Mouse (Mus musculus): ENCODE measurements around the gene Cldn13. TPM values are rescaled to one million over a fixed set of nuclear protein-coding genes. Genes with fewer than 3 reads are reported as not detected.
A peak's percentile ranks its signal among the peaks of the same experiment; 100 is the strongest.

Gene Cldn13
- polyA plus RNA-seq, 1 experiment from 2014 or later, result 0.22 TPM

DNA sequence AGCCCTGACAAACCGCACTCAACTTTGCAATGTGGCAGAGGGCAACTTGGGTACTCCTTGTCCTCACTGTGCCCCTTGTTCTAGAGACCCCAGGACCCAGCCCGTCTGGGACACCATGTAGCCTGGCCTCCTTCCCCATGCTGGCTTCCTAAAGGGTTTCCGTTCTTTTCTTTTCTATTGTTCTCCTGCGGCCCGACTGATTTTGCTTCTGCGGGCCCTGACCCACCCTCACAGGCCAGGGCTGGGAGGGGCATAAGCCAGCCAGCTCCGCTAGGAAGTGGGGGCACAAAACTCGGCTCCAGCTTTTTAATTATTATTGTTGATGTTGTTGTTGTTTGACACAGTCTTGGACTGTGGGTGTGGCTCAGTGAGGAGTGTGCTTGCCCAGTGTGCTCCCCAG is 23.8 kb downstream of the Cldn13 start:
- Histone ChIP-seq H3K9me3 (replicated peaks; ENCODE audit: control insufficient read depth, low read length) (no peaks in the 10 kb centered on the region), H3K4me2 (ENCODE audit: low read length) (no peak overlapping the region), H3K9ac (ENCODE audit: low read length) (no peak overlapping the region), H3K27me3 (replicated peaks; ENCODE audit: control insufficient read depth, insufficient read depth, low read length) (no peaks in the 10 kb centered on the region), H3K36me3 (ENCODE audit: control insufficient read depth, insufficient read depth, low read length) (no peaks in the 10 kb centered on the region), H3K4me1 (ENCODE audit: control insufficient read depth, insufficient read depth, low read length) (no peaks in the 10 kb centered on the region), H3K27ac (ENCODE audit: low read depth, low read length) (no peak overlapping the region), H3K4me3 (ENCODE audit: low read depth, low read length) (no peak overlapping the region)
- ATAC-seq (no peak), DNase-seq (ENCODE audit: low spot score) (no peak)
- 58% methylated on average over 8 of the region's 8 CpGs for WGBS

DNA sequence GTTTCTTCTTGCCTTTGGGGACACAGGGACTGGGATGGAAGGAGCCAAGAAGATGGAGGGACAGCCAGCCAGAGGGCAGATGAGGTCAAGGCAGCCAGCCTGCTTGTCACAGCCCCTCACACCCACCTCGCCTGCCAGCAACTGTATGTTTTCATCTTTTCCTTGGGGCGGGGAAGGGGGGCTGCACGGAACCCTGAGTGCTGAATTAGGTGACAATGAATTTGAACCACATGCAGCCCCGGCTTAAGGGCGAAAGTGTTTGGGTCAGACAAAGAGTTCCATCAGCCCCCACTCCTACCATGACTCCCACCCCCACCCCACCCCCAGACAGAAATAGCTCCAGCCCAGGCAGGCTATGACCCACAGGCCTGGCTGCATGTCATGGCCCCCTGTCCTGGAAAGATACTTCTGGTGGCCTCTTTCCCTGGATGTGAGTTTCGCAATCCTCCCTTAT is 24.7 kb downstream of the Cldn13 start:
- Histone ChIP-seq H3K9me3 (replicated peaks; ENCODE audit: control insufficient read depth, low read length) (no peaks in the 10 kb centered on the region), H3K4me1 (ENCODE audit: control insufficient read depth, insufficient read depth, low read length) (no peaks in the 10 kb centered on the region), H3K27ac (ENCODE audit: low read depth, low read length) (no peak overlapping the region), H3K9ac (ENCODE audit: low read length) (no peak overlapping the region), H3K4me3 (ENCODE audit: low read depth, low read length) (no peak overlapping the region), H3K27me3 (replicated peaks; ENCODE audit: control insufficient read depth, insufficient read depth, low read length) (no peaks in the 10 kb centered on the region), H3K4me2 (ENCODE audit: low read length) (no peak overlapping the region), H3K36me3 (ENCODE audit: control insufficient read depth, insufficient read depth, low read length) (no peaks in the 10 kb centered on the region)
- no peak for DNase-seq (ENCODE audit: low spot score)
- no peak for ATAC-seq
- WGBS, result 90% methylated on average over 6 of the region's 6 CpGs

DNA sequence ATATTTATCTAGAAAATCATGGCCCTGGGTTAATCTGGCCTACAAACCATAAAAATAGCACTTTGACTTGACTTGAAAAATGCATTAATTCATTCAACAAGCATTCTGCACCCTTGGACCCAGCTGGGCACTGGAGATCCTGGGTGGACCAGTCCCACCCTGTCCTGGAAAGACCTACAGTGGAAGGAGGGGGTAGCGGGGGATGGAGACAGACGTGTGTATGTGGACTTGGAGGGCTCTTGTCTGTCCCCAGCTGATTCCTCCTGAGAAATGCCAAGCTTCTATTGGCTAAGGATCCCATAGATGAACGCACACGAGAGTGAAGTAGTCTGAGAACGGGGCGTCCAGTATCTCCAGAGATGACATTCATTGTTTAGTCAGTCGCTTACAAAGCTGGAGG is 26.8 kb downstream of the Cldn13 start:
- H3K4me1 ChIP-seq (ENCODE audit: control insufficient read depth, insufficient read depth, low read length), result no peaks in the 10 kb centered on the region
- no peak overlapping the region for H3K4me3 ChIP-seq (ENCODE audit: low read depth, low read length)
- no peaks in the 10 kb centered on the region for H3K9me3 ChIP-seq (replicated peaks; ENCODE audit: control insufficient read depth, low read length)
- H3K27me3 ChIP-seq (replicated peaks; ENCODE audit: control insufficient read depth, insufficient read depth, low read length), result no peaks in the 10 kb centered on the region
- H3K36me3 ChIP-seq (ENCODE audit: control insufficient read depth, insufficient read depth, low read length), result no peaks in the 10 kb centered on the region
- no peak overlapping the region for H3K4me2 ChIP-seq (ENCODE audit: low read length)
- ATAC-seq (no peak), DNase-seq (ENCODE audit: low spot score) (no peak)
- 84% methylated on average over 7 of the region's 7 CpGs for WGBS
- H3K27ac ChIP-seq (ENCODE audit: low read depth, low read length), result no peak overlapping the region
- H3K9ac ChIP-seq (ENCODE audit: low read length), result no peak overlapping the region

DNA sequence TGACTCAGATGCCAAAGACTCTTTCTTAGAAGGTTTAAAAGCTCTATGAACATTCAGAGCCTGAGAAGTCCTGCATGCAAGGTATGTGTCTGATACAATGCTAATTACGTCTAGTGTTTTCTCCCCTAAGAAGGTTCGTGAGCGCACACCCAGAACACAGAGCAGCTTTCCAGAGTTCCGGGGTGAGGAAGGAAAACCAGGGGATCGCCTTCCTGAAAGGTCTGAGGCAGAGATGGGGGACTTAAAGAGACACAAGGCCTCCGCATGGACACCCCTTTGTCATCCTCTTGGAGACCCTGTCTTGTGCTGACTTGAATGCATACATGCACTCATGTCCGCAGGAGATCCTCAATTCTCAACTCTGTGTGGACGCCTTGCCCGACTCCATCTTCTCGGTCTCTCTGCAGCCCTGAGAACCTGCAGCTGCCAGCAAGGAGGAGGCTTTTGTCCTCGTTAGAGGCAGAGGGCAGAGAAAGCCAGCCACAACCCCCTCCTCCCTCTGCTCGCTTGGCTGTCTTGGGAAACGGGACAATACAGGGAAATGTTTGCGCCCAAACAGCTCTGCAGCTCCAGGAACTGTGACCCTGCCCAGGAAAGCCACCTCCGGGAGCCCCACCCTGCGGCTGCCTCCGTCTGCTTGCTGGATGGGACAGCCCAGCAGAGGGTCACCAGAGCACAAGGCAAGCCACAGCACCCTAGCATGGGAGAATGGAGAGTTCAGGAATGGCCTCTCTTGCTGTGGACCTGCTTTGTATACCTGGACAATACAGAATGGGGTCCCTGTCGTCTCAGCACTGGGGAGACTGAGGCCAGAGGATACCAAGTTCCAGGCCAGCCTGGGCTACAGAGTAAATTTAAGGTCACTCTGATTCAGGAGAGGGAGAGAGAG is 27.6 kb downstream of the Cldn13 start:
- Histone ChIP-seq H3K9me3 (replicated peaks; ENCODE audit: control insufficient read depth, low read length) (no peaks in the 10 kb centered on the region), H3K27me3 (replicated peaks; ENCODE audit: control insufficient read depth, insufficient read depth, low read length) (no peaks in the 10 kb centered on the region), H3K4me2 (ENCODE audit: low read length) (no peak overlapping the region), H3K27ac (ENCODE audit: low read depth, low read length) (peak overlapping the region; percentile 39; the same call in 1 of the 2 replicates), H3K4me1 (ENCODE audit: control insufficient read depth, insufficient read depth, low read length) (no peaks in the 10 kb centered on the region), H3K4me3 (ENCODE audit: low read depth, low read length) (no peak overlapping the region), H3K36me3 (ENCODE audit: control insufficient read depth, insufficient read depth, low read length) (no peaks in the 10 kb centered on the region), H3K9ac (ENCODE audit: low read length) (no peak overlapping the region)
- ATAC-seq, result no peak
- WGBS, result 50% methylated on average over 18 of the region's 18 CpGs
- no peak for DNase-seq (ENCODE audit: low spot score)

DNA sequence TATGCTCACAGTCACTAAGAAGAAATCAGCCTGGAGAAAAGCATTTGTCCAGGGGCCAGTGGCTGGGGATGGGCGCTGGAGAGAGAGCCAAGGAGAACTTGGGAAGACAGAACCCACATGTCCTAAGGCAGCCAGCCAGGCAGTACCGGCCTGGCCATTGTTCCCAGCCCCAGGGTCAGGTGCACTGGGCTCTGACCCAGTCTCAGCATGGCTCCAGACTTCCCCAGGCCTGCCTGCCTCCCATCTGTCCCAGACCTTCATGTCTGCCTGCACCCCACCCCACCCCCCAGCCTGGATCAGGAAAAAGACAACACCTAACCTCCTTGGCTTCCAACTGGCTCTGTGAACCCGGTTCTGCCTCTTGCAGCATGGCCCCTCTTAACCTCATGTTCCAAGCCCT is 32.2 kb downstream of the Cldn13 start:
- H3K4me1 ChIP-seq (ENCODE audit: control insufficient read depth, insufficient read depth, low read length), result no peaks in the 10 kb centered on the region
- ATAC-seq, result no peak
- H3K9me3 ChIP-seq (replicated peaks; ENCODE audit: control insufficient read depth, low read length), result no peaks in the 10 kb centered on the region
- no peak overlapping the region for H3K27ac ChIP-seq (ENCODE audit: low read depth, low read length)
- no peak overlapping the region for H3K9ac ChIP-seq (ENCODE audit: low read length)
- no peaks in the 10 kb centered on the region for H3K36me3 ChIP-seq (ENCODE audit: control insufficient read depth, insufficient read depth, low read length)
- no peak overlapping the region for H3K4me2 ChIP-seq (ENCODE audit: low read length)
- WGBS, result 69% methylated on average over 3 of the region's 3 CpGs
- H3K27me3 ChIP-seq (replicated peaks; ENCODE audit: control insufficient read depth, insufficient read depth, low read length), result no peaks in the 10 kb centered on the region
- no peak overlapping the region for H3K4me3 ChIP-seq (ENCODE audit: low read depth, low read length)
- DNase-seq (ENCODE audit: low spot score), result no peak

DNA sequence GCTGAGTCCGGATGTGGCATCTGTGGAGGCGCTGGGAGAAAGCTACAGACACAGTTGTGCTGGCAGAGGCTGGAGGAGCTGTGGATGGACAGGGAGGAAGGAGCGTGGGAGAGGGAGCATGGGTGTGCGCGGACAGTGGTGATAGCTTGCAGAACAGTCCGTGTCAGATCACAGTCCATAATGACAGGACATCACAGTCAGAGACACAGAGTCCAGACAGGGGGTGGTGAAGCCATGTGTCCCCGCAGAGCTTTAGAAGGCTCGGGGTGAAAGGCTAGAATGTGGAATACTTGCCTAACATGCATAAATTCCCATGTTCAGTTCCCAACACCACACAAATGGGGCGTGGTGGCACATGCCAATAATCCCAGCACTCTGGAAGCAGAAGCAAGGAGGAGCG is 38.5 kb downstream of the Cldn13 start:
- no peak overlapping the region for H3K4me2 ChIP-seq (ENCODE audit: low read length)
- H3K9me3 ChIP-seq (replicated peaks; ENCODE audit: control insufficient read depth, low read length), result no peaks in the 10 kb centered on the region
- no peak overlapping the region for H3K9ac ChIP-seq (ENCODE audit: low read length)
- no peak overlapping the region for H3K4me3 ChIP-seq (ENCODE audit: low read depth, low read length)
- no peaks in the 10 kb centered on the region for H3K36me3 ChIP-seq (ENCODE audit: control insufficient read depth, insufficient read depth, low read length)
- no peak overlapping the region for H3K27ac ChIP-seq (ENCODE audit: low read depth, low read length)
- no peaks in the 10 kb centered on the region for H3K27me3 ChIP-seq (replicated peaks; ENCODE audit: control insufficient read depth, insufficient read depth, low read length)
- ATAC-seq, result no peak
- WGBS, result 80% methylated on average over 10 of the region's 10 CpGs
- H3K4me1 ChIP-seq (ENCODE audit: control insufficient read depth, insufficient read depth, low read length), result no peaks in the 10 kb centered on the region
- DNase-seq (ENCODE audit: low spot score), result no peak

DNA sequence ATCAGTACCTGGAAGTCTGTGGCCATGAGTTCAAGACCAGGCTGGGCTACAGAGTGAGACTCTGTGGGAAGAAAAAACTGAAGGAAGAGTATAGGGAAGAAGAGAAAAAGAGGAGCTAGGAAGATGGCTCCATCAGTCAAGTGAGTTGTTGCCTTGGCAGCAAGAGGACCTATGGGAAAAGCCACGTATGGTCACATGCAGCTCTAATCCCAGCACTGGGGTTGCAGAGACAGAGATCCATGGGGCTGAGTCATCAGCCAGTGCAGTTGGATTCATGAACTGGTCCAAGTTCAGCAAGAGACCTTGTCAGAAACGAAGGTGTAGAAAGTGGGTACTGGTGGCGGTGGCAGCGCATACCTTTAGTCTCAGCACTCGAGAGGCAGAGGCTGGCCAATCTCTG is 40.1 kb downstream of the Cldn13 start:
- H3K4me3 ChIP-seq (ENCODE audit: low read depth, low read length), result no peak overlapping the region
- 92% methylated on average over 5 of the region's 5 CpGs for WGBS

DNA sequence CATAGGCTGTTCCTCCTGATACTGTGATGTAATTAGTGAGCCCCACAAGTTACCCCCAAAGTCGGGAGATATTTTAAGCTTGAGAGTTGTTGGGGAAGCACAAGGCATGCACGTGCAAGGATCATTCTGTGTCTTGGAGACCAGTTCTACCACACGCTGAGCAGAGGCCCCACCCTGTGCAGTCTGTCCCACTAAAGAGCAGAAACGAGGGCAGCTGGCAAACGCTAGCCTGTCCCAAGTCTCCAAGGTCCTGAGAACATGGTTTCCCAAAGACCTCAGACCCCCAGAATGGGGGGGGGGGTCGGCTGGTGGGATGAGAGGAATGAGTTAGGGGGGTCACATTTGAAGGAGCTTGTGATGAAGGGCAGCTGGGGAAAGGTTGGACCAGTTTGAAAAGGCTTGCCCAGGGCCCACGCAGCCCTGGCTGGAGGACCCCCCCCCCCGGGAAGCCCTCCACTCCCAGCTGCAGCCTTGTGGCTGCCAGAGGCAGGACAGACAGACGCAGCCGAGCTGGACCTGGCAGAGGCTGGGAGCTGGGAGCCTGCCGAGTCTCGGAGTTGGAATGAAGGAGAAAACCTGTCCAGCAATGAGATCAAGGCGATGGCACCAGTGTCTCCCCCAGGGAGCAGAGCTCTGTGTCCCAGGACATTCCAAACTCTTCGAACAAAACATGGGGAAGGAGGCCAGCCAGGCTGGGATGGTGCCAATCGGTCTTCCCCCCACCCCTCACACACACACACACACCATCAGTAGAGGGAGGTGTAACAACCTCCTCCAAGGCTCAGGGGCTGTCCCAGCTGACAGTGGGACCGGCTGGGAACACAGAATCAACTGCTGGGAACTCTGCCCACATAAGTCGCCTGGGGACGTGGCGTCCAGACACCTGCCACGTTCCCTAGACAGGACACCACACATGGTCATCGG is 41.1 kb downstream of the Cldn13 start:
- no peaks in the 10 kb centered on the region for H3K27me3 ChIP-seq (replicated peaks; ENCODE audit: control insufficient read depth, insufficient read depth, low read length)
- 62% methylated on average over 21 of the region's 21 CpGs for WGBS
- no peak for ATAC-seq

More for the DNA sequence above, 40.1 kb downstream of the Cldn13 start:
- ATAC-seq (no peak), DNase-seq (ENCODE audit: low spot score) (no peak)
- H3K4me1 ChIP-seq (ENCODE audit: control insufficient read depth, insufficient read depth, low read length), result no peaks in the 10 kb centered on the region
- H3K9ac ChIP-seq (ENCODE audit: low read length), result no peak overlapping the region
- no peak overlapping the region for H3K27ac ChIP-seq (ENCODE audit: low read depth, low read length)
- H3K4me2 ChIP-seq (ENCODE audit: low read length), result no peak overlapping the region
- H3K9me3 ChIP-seq (replicated peaks; ENCODE audit: control insufficient read depth, low read length), result no peaks in the 10 kb centered on the region
- H3K27me3 ChIP-seq (replicated peaks; ENCODE audit: control insufficient read depth, insufficient read depth, low read length), result no peaks in the 10 kb centered on the region
- H3K36me3 ChIP-seq (ENCODE audit: control insufficient read depth, insufficient read depth, low read length), result no peaks in the 10 kb centered on the region

More for the DNA sequence above, 41.1 kb downstream of the Cldn13 start:
- Histone ChIP-seq H3K9me3 (replicated peaks; ENCODE audit: control insufficient read depth, low read length) (no peaks in the 10 kb centered on the region), H3K4me2 (ENCODE audit: low read length) (no peak overlapping the region), H3K9ac (ENCODE audit: low read length) (no peak overlapping the region), H3K4me1 (ENCODE audit: control insufficient read depth, insufficient read depth, low read length) (no peaks in the 10 kb centered on the region), H3K27ac (ENCODE audit: low read depth, low read length) (no peak overlapping the region), H3K4me3 (ENCODE audit: low read depth, low read length) (no peak overlapping the region), H3K36me3 (ENCODE audit: control insufficient read depth, insufficient read depth, low read length) (no peaks in the 10 kb centered on the region)
- peak; percentile 36 for DNase-seq (ENCODE audit: low spot score)

Measured in forebrain, embryonic 14.5 days (tissue).